Mouse (Mus musculus): Measurements from ENCODE around the gene Polr3h. TPM values are rescaled to one million over a fixed set of nuclear protein-coding genes. Genes with fewer than 3 reads are reported as not detected.

The Polr3h gene
- polyA plus RNA-seq, 1 experiment from 2014 or later, result 114 TPM

DNA sequence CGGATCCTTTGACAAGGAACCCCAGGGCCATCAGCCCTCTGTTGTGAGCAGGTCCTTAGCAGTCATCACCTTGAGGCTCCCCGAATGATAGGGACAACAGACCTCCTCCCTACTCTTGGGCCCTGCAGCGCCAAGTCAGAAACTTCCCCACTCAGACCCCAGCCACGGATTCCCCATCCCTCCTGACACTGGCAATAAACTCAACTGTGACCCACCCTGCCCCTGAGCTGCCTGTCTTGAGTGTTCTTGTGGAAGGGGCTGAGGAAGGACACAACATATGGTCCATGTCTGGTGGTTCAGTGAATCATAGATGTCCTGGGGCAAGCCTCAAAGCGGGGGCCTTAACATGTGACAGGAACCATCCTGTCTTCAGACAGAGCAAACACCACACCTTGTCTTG lies 24.7 kb upstream of the Polr3h start:
- 85% methylated on average over 5 of the region's 5 CpGs for WGBS
- TF ChIP-seq CTCF (IDR thresholded peaks at IDR 0.05; ENCODE audit: low read depth), result no peak
- no peak overlapping the region for H3K27ac ChIP-seq (ENCODE audit: low read depth, low read length)

DNA sequence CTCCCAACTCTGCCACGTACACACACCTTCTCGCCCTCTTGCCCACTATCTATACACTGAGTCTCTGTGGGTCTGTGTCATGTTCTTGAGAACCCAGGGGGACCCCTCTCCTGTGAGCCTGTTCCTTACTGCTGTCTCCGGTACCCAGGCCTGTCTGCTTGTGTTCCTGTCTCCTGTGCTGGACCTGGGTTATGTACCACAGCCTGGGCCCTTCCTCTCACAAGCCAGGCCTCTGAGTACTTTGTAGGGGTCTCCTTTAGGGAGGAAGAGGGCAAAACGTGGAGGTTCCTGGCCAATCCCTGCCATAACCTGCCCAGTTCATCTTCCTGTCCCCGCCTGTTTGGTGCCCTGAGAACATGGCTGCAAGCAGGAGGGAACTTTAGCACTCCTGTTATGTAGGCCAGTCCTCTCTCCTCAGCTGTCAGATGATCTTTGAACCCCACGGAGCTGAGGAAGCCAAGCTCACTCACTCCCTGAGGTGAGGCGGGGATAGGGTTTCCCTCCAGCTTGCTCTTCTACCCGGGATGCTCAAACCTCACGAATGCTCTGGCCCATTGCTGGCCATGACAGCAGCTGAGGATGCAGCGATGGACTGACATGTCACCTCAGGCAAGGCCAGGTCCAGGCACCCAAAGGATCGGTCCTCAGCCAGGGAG lies 23.6 kb upstream of the Polr3h start:
- no peaks in the 10 kb centered on the region for H3K9me3 ChIP-seq (ENCODE audit: control insufficient read depth)
- H3K27me3 ChIP-seq (replicated peaks; ENCODE audit: control insufficient read depth, insufficient read depth, low read length), result no peaks in the 10 kb centered on the region
- 64% methylated on average over 11 of the region's 11 CpGs for WGBS
- H3K27ac ChIP-seq (ENCODE audit: low read depth, low read length), result no peak overlapping the region
- no peak overlapping the region for H3K4me2 ChIP-seq (replicated peaks; ENCODE audit: low read depth)
- H3K36me3 ChIP-seq (ENCODE audit: control insufficient read depth, insufficient read depth), result 0 out of 2 replicates have a peak, but pooled peaks cover 8% of the 10 kb centered on the region
- TF ChIP-seq CTCF (IDR thresholded peaks at IDR 0.05; ENCODE audit: low read depth), result no peak
- H3K9ac ChIP-seq (ENCODE audit: low read depth, low read length), result no peak overlapping the region
- H3K4me1 ChIP-seq (replicated peaks; ENCODE audit: control insufficient read depth, insufficient read depth, low read length), result no peaks in the 10 kb centered on the region
- no peak overlapping the region for H3K4me3 ChIP-seq (ENCODE audit: low read depth, low read length)
- ATAC-seq, result peak; percentile 51

More for the DNA sequence above, 24.7 kb upstream of the Polr3h start:
- Histone ChIP-seq H3K9ac (ENCODE audit: low read depth, low read length) (no peak overlapping the region), H3K4me1 (replicated peaks; ENCODE audit: control insufficient read depth, insufficient read depth, low read length) (no peaks in the 10 kb centered on the region), H3K36me3 (ENCODE audit: control insufficient read depth, insufficient read depth) (0 out of 2 replicates have a peak, but pooled peaks cover 12% of the 10 kb centered on the region), H3K9me3 (ENCODE audit: control insufficient read depth) (no peaks in the 10 kb centered on the region), H3K4me3 (ENCODE audit: low read depth, low read length) (no peak overlapping the region), H3K4me2 (replicated peaks; ENCODE audit: low read depth) (no peak overlapping the region), H3K27me3 (replicated peaks; ENCODE audit: control insufficient read depth, insufficient read depth, low read length) (no peaks in the 10 kb centered on the region)
- no peak for ATAC-seq

DNA sequence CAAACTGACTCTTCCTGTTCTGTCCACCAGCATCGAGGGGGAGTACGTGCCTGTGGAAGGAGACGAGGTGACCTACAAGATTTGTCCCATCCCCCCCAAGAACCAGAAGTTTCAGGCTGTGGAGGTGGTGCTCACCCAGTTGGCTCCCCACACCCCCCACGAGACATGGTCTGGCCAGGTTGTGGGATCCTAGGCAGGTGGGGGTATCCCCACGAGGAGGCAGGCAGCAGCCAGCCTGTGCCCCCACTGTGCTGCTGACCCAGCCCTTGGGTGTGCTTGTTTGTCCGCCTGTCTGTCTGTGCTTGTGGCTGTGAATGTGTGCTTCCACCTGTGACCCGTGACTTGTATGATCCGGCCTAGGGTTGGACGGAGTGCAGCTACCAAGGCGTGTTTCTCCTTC lies 23.0 kb upstream of the Polr3h start:
- 86% methylated on average over 10 of the region's 10 CpGs for WGBS
- Histone ChIP-seq H3K27ac (ENCODE audit: low read depth, low read length) (no peak overlapping the region), H3K4me2 (replicated peaks; ENCODE audit: low read depth) (no peak overlapping the region), H3K4me3 (ENCODE audit: low read depth, low read length) (no peak overlapping the region), H3K4me1 (replicated peaks; ENCODE audit: control insufficient read depth, insufficient read depth, low read length) (no peaks in the 10 kb centered on the region), H3K36me3 (ENCODE audit: control insufficient read depth, insufficient read depth) (0 out of 2 replicates have a peak, but pooled peaks cover 8% of the 10 kb centered on the region), H3K27me3 (replicated peaks; ENCODE audit: control insufficient read depth, insufficient read depth, low read length) (no peaks in the 10 kb centered on the region), H3K9me3 (ENCODE audit: control insufficient read depth) (no peaks in the 10 kb centered on the region), H3K9ac (ENCODE audit: low read depth, low read length) (no peak overlapping the region)
- no peak for ATAC-seq
- no peak for TF ChIP-seq CTCF (IDR thresholded peaks at IDR 0.05; ENCODE audit: low read depth)

DNA sequence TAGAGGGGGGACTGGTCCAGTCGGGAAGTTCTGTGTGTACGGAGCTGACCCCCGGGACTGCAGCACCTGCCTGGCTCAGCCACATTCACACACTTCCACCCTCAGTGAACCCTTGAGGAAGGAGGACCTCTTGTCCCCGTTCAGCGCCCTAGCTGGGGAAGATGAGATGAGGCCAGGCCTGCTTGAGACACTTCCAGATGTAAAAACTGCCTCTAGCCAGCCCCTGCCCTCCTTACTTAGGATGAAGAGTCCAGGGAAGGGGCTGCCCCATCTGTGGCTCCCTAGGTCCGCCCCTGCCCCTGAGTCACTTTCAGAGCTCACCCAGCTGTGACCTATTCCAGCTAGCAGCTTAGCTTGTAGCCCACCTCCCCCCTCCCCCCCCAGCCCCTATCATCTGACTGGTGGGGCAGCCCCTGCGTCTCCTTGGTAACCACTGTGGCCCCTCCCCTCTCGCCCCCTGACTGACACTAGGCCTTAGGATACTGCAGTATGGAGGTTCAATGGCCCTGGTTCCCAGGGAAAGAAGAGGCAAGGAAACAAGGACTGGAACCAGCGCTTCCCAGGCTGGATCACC lies 17.2 kb upstream of the Polr3h start:
- no peak overlapping the region for H3K9ac ChIP-seq (ENCODE audit: low read depth, low read length)
- TF ChIP-seq CTCF (IDR thresholded peaks at IDR 0.05; ENCODE audit: low read depth), result no peak

DNA sequence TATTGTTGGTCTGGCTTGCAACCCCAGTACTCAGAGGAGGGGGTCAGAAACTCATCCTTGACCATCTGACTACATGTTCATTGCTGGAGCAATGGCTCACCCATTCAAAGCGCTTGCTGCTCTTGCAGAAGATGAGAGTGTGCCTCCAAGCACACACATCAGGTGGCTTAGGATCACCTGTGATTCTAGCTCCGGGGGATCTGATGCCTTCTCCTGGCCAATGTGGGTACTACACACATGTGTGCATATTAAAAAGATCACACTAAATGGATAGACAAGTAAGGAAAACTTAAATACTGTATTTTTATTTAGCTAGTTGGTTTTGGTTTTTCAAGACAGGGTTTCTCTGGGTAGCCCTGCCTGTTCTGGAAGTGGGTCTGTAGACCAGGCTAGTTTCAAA lies 15.0 kb upstream of the Polr3h start:
- ATAC-seq, result no peak
- Histone ChIP-seq H3K36me3 (ENCODE audit: control insufficient read depth, insufficient read depth) (no peaks in the 10 kb centered on the region), H3K4me1 (replicated peaks; ENCODE audit: control insufficient read depth, insufficient read depth, low read length) (0 out of 2 replicates have a peak, but pooled peaks cover 2% of the 10 kb centered on the region), H3K4me3 (ENCODE audit: low read depth, low read length) (no peak overlapping the region), H3K4me2 (replicated peaks; ENCODE audit: low read depth) (no peak overlapping the region), H3K27ac (ENCODE audit: low read depth, low read length) (no peak overlapping the region), H3K27me3 (replicated peaks; ENCODE audit: control insufficient read depth, insufficient read depth, low read length) (peaks cover 13% of the 10 kb centered on the region; the same call in 1 of the 2 replicates), H3K9me3 (ENCODE audit: control insufficient read depth) (no peaks in the 10 kb centered on the region), H3K9ac (ENCODE audit: low read depth, low read length) (no peak overlapping the region)
- TF ChIP-seq CTCF (IDR thresholded peaks at IDR 0.05; ENCODE audit: low read depth), result peak; percentile 26
- WGBS, result 94% methylated on average over 2 of the region's 2 CpGs

More for the DNA sequence above, 17.2 kb upstream of the Polr3h start:
- H3K4me2 ChIP-seq (replicated peaks; ENCODE audit: low read depth), result no peak overlapping the region
- no peak for ATAC-seq
- 27% methylated on average over 9 of the region's 9 CpGs for WGBS
- peaks cover 2% of the 10 kb centered on the region; the same call in 1 of the 2 replicates for H3K27me3 ChIP-seq (replicated peaks; ENCODE audit: control insufficient read depth, insufficient read depth, low read length)
- no peak overlapping the region for H3K4me3 ChIP-seq (ENCODE audit: low read depth, low read length)
- no peaks in the 10 kb centered on the region for H3K4me1 ChIP-seq (replicated peaks; ENCODE audit: control insufficient read depth, insufficient read depth, low read length)
- H3K27ac ChIP-seq (ENCODE audit: low read depth, low read length), result no peak overlapping the region
- no peaks in the 10 kb centered on the region for H3K9me3 ChIP-seq (ENCODE audit: control insufficient read depth)
- H3K36me3 ChIP-seq (ENCODE audit: control insufficient read depth, insufficient read depth), result no peaks in the 10 kb centered on the region

DNA sequence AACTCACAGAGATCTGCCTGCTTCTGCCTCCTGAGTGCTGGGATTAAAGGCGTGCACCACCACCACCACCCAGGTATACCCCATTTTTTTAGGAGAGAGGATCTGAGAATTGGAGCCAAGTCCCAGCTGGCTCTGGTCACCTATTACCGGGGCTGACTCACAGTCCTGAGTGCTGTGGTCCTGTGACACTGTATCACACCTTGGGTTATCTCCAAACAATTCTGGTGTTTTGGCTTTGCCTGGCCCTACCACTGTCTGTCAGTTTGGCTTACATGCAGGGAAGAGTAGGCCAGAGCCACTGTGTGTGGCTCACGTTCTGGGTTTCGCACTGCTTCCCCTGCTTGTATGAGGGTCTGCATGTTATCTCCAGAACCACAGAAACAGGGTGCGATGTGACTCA lies 14.2 kb upstream of the Polr3h start:
- H3K36me3 ChIP-seq (ENCODE audit: control insufficient read depth, insufficient read depth), result no peaks in the 10 kb centered on the region
- no peak overlapping the region for H3K27ac ChIP-seq (ENCODE audit: low read depth, low read length)
- ATAC-seq, result no peak
- H3K4me3 ChIP-seq (ENCODE audit: low read depth, low read length), result no peak overlapping the region
- peaks cover 13% of the 10 kb centered on the region; the same call in 1 of the 2 replicates for H3K27me3 ChIP-seq (replicated peaks; ENCODE audit: control insufficient read depth, insufficient read depth, low read length)
- no peak overlapping the region for H3K4me2 ChIP-seq (replicated peaks; ENCODE audit: low read depth)
- H3K4me1 ChIP-seq (replicated peaks; ENCODE audit: control insufficient read depth, insufficient read depth, low read length), result 0 out of 2 replicates have a peak, but pooled peaks cover 2% of the 10 kb centered on the region
- no peak for TF ChIP-seq CTCF (IDR thresholded peaks at IDR 0.05; ENCODE audit: low read depth)
- no peak overlapping the region for H3K9ac ChIP-seq (ENCODE audit: low read depth, low read length)
- WGBS, result 84% methylated on average over 5 of the region's 5 CpGs
- H3K9me3 ChIP-seq (ENCODE audit: control insufficient read depth), result no peaks in the 10 kb centered on the region
